Mouse (Mus musculus): ENCODE measurements around the gene Nono. TPM values are rescaled to one million over a fixed set of nuclear protein-coding genes. Genes with fewer than 3 reads are reported as not detected.

Gene Nono
- 483 and 484 TPM in 2 replicates for polyA plus RNA-seq (2015; fragmentation: Nextera tagmentation; extraction: Ambion mirVana)

GRCm38 (mm10) chrX:101429142-101429949 lies at the start of gene Nono:
Gene Nono, plus strand, starts transcription at chrX:101429318.
- no peaks in the 10 kb centered on the region for H3K9me3 ChIP-seq
- peak within 1 kb of the TSS; percentile 94 for H3K27ac ChIP-seq
- no peaks in the 10 kb centered on the region for H3K27me3 ChIP-seq
- WGBS: 22% methylated on average over 51 of the region's 51 CpGs
- ATAC-seq: peak; percentile 97
- H3K9ac ChIP-seq (replicated peaks): peak within 1 kb of the TSS; percentile 85
- peaks cover 9% of the 10 kb centered on the region; the same call in 1 of the 2 replicates for H3K36me3 ChIP-seq
- peaks cover 24% of the 10 kb centered on the region for H3K4me1 ChIP-seq (replicated peaks)
- peak within 1 kb of the TSS; percentile 68 for H3K4me3 ChIP-seq (replicated peaks)
- H3K4me2 ChIP-seq (replicated peaks): peak within 1 kb of the TSS; percentile 58

- H3K9ac ChIP-seq (replicated peaks): no peak overlapping the region
- 85% methylated on average over 1 of the region's 1 CpGs for WGBS
- no peaks in the 10 kb centered on the region for H3K9me3 ChIP-seq
- no peaks in the 10 kb centered on the region for H3K36me3 ChIP-seq
- H3K4me2 ChIP-seq (replicated peaks): no peak overlapping the region
- ATAC-seq: no peak
- no peak overlapping the region for H3K4me3 ChIP-seq (replicated peaks)
- peaks cover 45% of the 10 kb centered on the region for H3K27me3 ChIP-seq
- no peak overlapping the region for H3K27ac ChIP-seq
- peaks cover 9% of the 10 kb centered on the region; the same call in 1 of the 2 replicates for H3K4me1 ChIP-seq (replicated peaks)
These were observed 49.4 kb upstream of the Nono start for GRCm38 (mm10) chrX:101379744-101380143.

GRCm38 (mm10) chrX:101383455-101383854 lies 45.7 kb upstream of the Nono start:
- no peaks in the 10 kb centered on the region for H3K36me3 ChIP-seq
- H3K27me3 ChIP-seq: peaks cover 58% of the 10 kb centered on the region
- H3K9me3 ChIP-seq: no peaks in the 10 kb centered on the region
- ATAC-seq: peak; percentile 9; the same call in 1 of the 2 replicates
- no peak overlapping the region for H3K4me3 ChIP-seq (replicated peaks)
- WGBS: 38% methylated on average over 18 of the region's 18 CpGs
- H3K27ac ChIP-seq: no peak overlapping the region
- H3K4me1 ChIP-seq (replicated peaks): peaks cover 9% of the 10 kb centered on the region; the same call in 1 of the 2 replicates
- no peak overlapping the region for H3K9ac ChIP-seq (replicated peaks)
- H3K4me2 ChIP-seq (replicated peaks): no peak overlapping the region

- WGBS: 30% methylated on average over 32 of the region's 32 CpGs
- Histone ChIP-seq H3K4me1 (replicated peaks) (peaks cover 9% of the 10 kb centered on the region; the same call in 1 of the 2 replicates), H3K4me2 (replicated peaks) (peak overlapping the region; percentile 52), H3K9ac (replicated peaks) (peak overlapping the region; percentile 37; the same call in 1 of the 2 replicates), H3K27me3 (peaks cover 54% of the 10 kb centered on the region), H3K36me3 (no peaks in the 10 kb centered on the region), H3K27ac (no peak overlapping the region), H3K9me3 (no peaks in the 10 kb centered on the region), H3K4me3 (replicated peaks) (peak overlapping the region; percentile 29)
- peak; percentile 69 for ATAC-seq
These were observed 44.5 kb upstream of the Nono start for GRCm38 (mm10) chrX:101384439-101385137.

- Histone ChIP-seq H3K4me3 (replicated peaks) (no peak overlapping the region), H3K27me3 (peaks cover 54% of the 10 kb centered on the region), H3K27ac (no peak overlapping the region), H3K9me3 (no peaks in the 10 kb centered on the region), H3K9ac (replicated peaks) (no peak overlapping the region), H3K36me3 (no peaks in the 10 kb centered on the region), H3K4me1 (replicated peaks) (peaks cover 9% of the 10 kb centered on the region; the same call in 1 of the 2 replicates), H3K4me2 (replicated peaks) (no peak overlapping the region)
- WGBS: 43% methylated on average over 4 of the region's 4 CpGs
- ATAC-seq: 0 out of 2 replicates have a peak, but pooled peaks have one; percentile 11
These were observed 42.9 kb upstream of the Nono start for GRCm38 (mm10) chrX:101386222-101386621.

- WGBS: 59% methylated on average over 5 of the region's 5 CpGs
- Histone ChIP-seq H3K4me2 (replicated peaks) (no peak overlapping the region), H3K27ac (no peak overlapping the region), H3K27me3 (peaks cover 34% of the 10 kb centered on the region), H3K4me3 (replicated peaks) (no peak overlapping the region), H3K4me1 (replicated peaks) (peaks cover 4% of the 10 kb centered on the region; the same call in 1 of the 2 replicates), H3K36me3 (no peaks in the 10 kb centered on the region), H3K9ac (replicated peaks) (no peak overlapping the region), H3K9me3 (no peaks in the 10 kb centered on the region)
- ATAC-seq: no peak
These were observed 40.1 kb upstream of the Nono start for GRCm38 (mm10) chrX:101388866-101389537.

- Histone ChIP-seq H3K4me2 (replicated peaks) (no peak overlapping the region), H3K27ac (no peak overlapping the region), H3K36me3 (no peaks in the 10 kb centered on the region), H3K27me3 (peaks cover 25% of the 10 kb centered on the region), H3K9me3 (no peaks in the 10 kb centered on the region), H3K4me1 (replicated peaks) (no peaks in the 10 kb centered on the region), H3K4me3 (replicated peaks) (no peak overlapping the region), H3K9ac (replicated peaks) (no peak overlapping the region)
- ATAC-seq: no peak
- WGBS: 66% methylated on average over 2 of the region's 2 CpGs
These were observed 34.8 kb upstream of the Nono start for GRCm38 (mm10) chrX:101394341-101394740.

GRCm38 (mm10) chrX:101396459-101396858 lies 32.7 kb upstream of the Nono start:
- no peak overlapping the region for H3K4me3 ChIP-seq (replicated peaks)
- H3K9me3 ChIP-seq: no peaks in the 10 kb centered on the region
- no peak for ATAC-seq
- H3K4me2 ChIP-seq (replicated peaks): 0 out of 2 replicates have a peak overlapping the region, but pooled peaks have one; percentile 3
- peaks cover 25% of the 10 kb centered on the region for H3K27me3 ChIP-seq
- H3K36me3 ChIP-seq: no peaks in the 10 kb centered on the region
- H3K27ac ChIP-seq: no peak overlapping the region
- WGBS: 30% methylated on average over 10 of the region's 11 CpGs
- no peaks in the 10 kb centered on the region for H3K4me1 ChIP-seq (replicated peaks)
- no peak overlapping the region for H3K9ac ChIP-seq (replicated peaks)

- 21% methylated on average over 35 of the region's 36 CpGs for WGBS
- Histone ChIP-seq H3K9ac (replicated peaks) (peak overlapping the region; percentile 72), H3K36me3 (peaks cover 7% of the 10 kb centered on the region), H3K4me3 (replicated peaks) (peak overlapping the region; percentile 57), H3K27me3 (no peaks in the 10 kb centered on the region; the same call in 1 of the 2 replicates), H3K9me3 (no peaks in the 10 kb centered on the region), H3K4me1 (replicated peaks) (peaks cover 26% of the 10 kb centered on the region), H3K4me2 (replicated peaks) (peak overlapping the region; percentile 66), H3K27ac (peak overlapping the region; percentile 78)
- no peak for ATAC-seq
These were observed 10.0 kb upstream of the Nono start for GRCm38 (mm10) chrX:101418946-101419724.

- peaks cover 7% of the 10 kb centered on the region for H3K36me3 ChIP-seq
- peak; percentile 97 for ATAC-seq
- peaks cover 26% of the 10 kb centered on the region for H3K4me1 ChIP-seq (replicated peaks)
- H3K4me2 ChIP-seq (replicated peaks): peak overlapping the region; percentile 66
- 18% methylated on average over 54 of the region's 54 CpGs for WGBS
- H3K9me3 ChIP-seq: no peaks in the 10 kb centered on the region
- no peaks in the 10 kb centered on the region; the same call in 1 of the 2 replicates for H3K27me3 ChIP-seq
- H3K9ac ChIP-seq (replicated peaks): peak overlapping the region; percentile 72
- H3K27ac ChIP-seq: peak overlapping the region; percentile 78
- peak overlapping the region; percentile 57 for H3K4me3 ChIP-seq (replicated peaks)
These were observed 9.1 kb upstream of the Nono start for GRCm38 (mm10) chrX:101419725-101420699.
